Mouse (Mus musculus) liver, embryonic 14.5 days (tissue): ENCODE results near the gene Gmds.

Experiments
- CTCF ChIP-seq: IDR thresholded peaks from 2 replicates; pipeline ENCODE4 v1.5.1; 2016; ENCODE audit warnings: antibody characterized with exemption, low read depth, control low read depth
- EP300 ChIP-seq: IDR thresholded peaks from 2 replicates; pipeline ENCODE4 v1.6.1; 2016; ENCODE audit warnings: antibody characterized with exemption, low read depth

DNA sequence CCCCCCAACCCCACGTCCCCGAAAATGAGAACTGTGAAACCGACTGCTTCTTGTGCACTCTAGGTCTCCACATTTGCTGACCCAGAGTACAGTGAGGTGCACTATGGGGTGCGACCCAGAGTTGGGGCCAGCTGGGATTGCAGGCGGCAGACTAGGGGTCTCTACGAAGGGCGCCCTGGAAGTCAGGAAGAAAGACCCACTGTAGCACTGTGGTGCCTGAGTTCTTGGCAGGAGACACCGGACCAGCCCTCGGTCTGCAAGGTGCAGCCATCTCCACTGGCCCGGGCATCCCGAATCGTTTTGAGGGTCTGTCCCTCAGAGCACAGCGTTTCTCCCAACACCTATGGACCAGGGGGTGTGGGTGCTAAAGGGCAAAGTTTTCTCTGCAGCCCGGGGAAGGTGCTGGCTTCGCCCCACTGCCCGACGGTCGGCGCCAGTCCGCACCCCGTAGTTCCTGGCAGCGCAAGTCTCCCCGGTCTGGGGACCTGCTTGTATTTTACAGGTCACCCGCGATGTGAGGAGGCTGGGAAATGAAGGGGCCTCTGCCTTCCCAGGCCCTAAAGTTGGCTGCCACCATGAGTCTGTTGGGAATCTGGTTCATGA, 536.7 kb downstream of the Gmds start:
- no peak for TF ChIP-seq CTCF
- TF ChIP-seq EP300 = no peak
